Comparison of ENCODE assay signal across 11 mouse cellular contexts in genomic region chr4:107576742-107577141, GRCm38 (mm10).
DNase-seq lines count a peak whose midpoint lies in the region; ATAC-seq and TF ChIP-seq lines count a peak whose summit lies in the region.
"Had no signal": no experiment of that assay in that cellular context is flagged by ENCODE, and none has a peak within 500 bp of the region (broad histone marks: within the 10 kb centered on the region; RNA-seq: fewer than 3 reads in every experiment).

No protein-coding gene starts in this region.

- no peaks in the 10 kb centered on the region for H3K36me3 ChIP-seq in forebrain, postnatal 0 days (ENCODE audit: insufficient read depth)
- no peaks in the 10 kb centered on the region for H3K36me3 ChIP-seq in forebrain, embryonic 13.5 days (ENCODE audit: poor library complexity, severe bottlenecking)
- no peaks in the 10 kb centered on the region for H3K36me3 ChIP-seq in midbrain, embryonic 10.5 days
- no peaks in the 10 kb centered on the region for H3K36me3 ChIP-seq in midbrain, embryonic 11.5 days (ENCODE audit: control insufficient read depth, insufficient read depth, low read length)
- no peaks in the 10 kb centered on the region for H3K36me3 ChIP-seq in intestine, embryonic 15.5 days
- no peaks in the 10 kb centered on the region for H3K36me3 ChIP-seq in midbrain, embryonic 15.5 days (replicated peaks)
- H3K36me3 ChIP-seq: hindbrain, embryonic 15.5 days had no signal

- H3K4me1 ChIP-seq in forebrain, postnatal 0 days (ENCODE audit: insufficient read depth), result no peaks in the 10 kb centered on the region
- H3K4me1 ChIP-seq in forebrain, embryonic 13.5 days, result 0 out of 2 replicates have a peak, but pooled peaks cover 7% of the 10 kb centered on the region
- H3K4me1 ChIP-seq in midbrain, embryonic 10.5 days, result peaks cover 6% of the 10 kb centered on the region
- no peaks in the 10 kb centered on the region for H3K4me1 ChIP-seq in midbrain, embryonic 11.5 days (ENCODE audit: control insufficient read depth, insufficient read depth, low read length)
- no peaks in the 10 kb centered on the region for H3K4me1 ChIP-seq in intestine, embryonic 15.5 days (replicated peaks)
- H3K4me1 ChIP-seq in midbrain, embryonic 15.5 days, result no peaks in the 10 kb centered on the region

- no peak overlapping the region for H3K4me2 ChIP-seq in forebrain, postnatal 0 days (ENCODE audit: low read depth)
- H3K4me2 ChIP-seq in forebrain, embryonic 13.5 days, result no peak overlapping the region
- H3K4me2 ChIP-seq in midbrain, embryonic 11.5 days, result no peak overlapping the region
- H3K4me2 ChIP-seq in intestine, embryonic 15.5 days (replicated peaks), result no peak overlapping the region
- H3K4me2 ChIP-seq in midbrain, embryonic 15.5 days, result no peak overlapping the region
- H3K4me2 ChIP-seq: heart, embryonic 11.5 days; hindbrain, embryonic 15.5 days had no signal

- no peak for TF ChIP-seq CTCF in forebrain, postnatal 0 days (IDR thresholded peaks at IDR 0.05; ENCODE audit: low read depth)
- no peak for TF ChIP-seq CTCF in layer of hippocampus, adult 2 months (conservative IDR thresholded peaks at IDR 0.05)

- 30% methylated on average over 6 of the region's 6 CpGs for WGBS in forebrain, postnatal 0 days
- 54% methylated on average over 6 of the region's 6 CpGs for WGBS in forebrain, embryonic 13.5 days
- 82% methylated on average over 6 of the region's 6 CpGs for WGBS in midbrain, embryonic 10.5 days
- WGBS in midbrain, embryonic 11.5 days, result 83% methylated on average over 6 of the region's 6 CpGs
- WGBS in intestine, embryonic 15.5 days, result 45% methylated on average over 6 of the region's 6 CpGs
- WGBS in midbrain, embryonic 15.5 days, result 58% methylated on average over 6 of the region's 6 CpGs

- no peaks in the 10 kb centered on the region for H3K9me3 ChIP-seq in forebrain, postnatal 0 days (ENCODE audit: low read length)
- H3K9me3 ChIP-seq in forebrain, embryonic 13.5 days (replicated peaks), result no peaks in the 10 kb centered on the region
- no peaks in the 10 kb centered on the region for H3K9me3 ChIP-seq in midbrain, embryonic 10.5 days (replicated peaks)
- no peaks in the 10 kb centered on the region for H3K9me3 ChIP-seq in midbrain, embryonic 11.5 days (ENCODE audit: control insufficient read depth, low read length)
- no peaks in the 10 kb centered on the region for H3K9me3 ChIP-seq in intestine, embryonic 15.5 days
- no peaks in the 10 kb centered on the region for H3K9me3 ChIP-seq in midbrain, embryonic 15.5 days
- H3K9me3 ChIP-seq: hindbrain, embryonic 15.5 days had no signal

- no peak overlapping the region for H3K27ac ChIP-seq in forebrain, postnatal 0 days (ENCODE audit: low read depth, low read length)
- H3K27ac ChIP-seq in forebrain, embryonic 13.5 days, result no peak overlapping the region
- H3K27ac ChIP-seq in midbrain, embryonic 10.5 days (replicated peaks), result 0 out of 2 replicates have a peak overlapping the region, but pooled peaks have one; percentile 20
- no peak overlapping the region for H3K27ac ChIP-seq in midbrain, embryonic 11.5 days (ENCODE audit: low read depth, low read length)
- no peak overlapping the region for H3K27ac ChIP-seq in layer of hippocampus, adult 2 months
- H3K27ac ChIP-seq in intestine, embryonic 15.5 days, result no peak overlapping the region
- no peak overlapping the region for H3K27ac ChIP-seq in midbrain, embryonic 15.5 days
- H3K27ac ChIP-seq: hindbrain, embryonic 15.5 days; liver, embryonic 14.5 days had no signal

- no peaks in the 10 kb centered on the region for H3K27me3 ChIP-seq in forebrain, postnatal 0 days (ENCODE audit: insufficient read depth, low read length)
- H3K27me3 ChIP-seq in forebrain, embryonic 13.5 days, result no peaks in the 10 kb centered on the region
- 0 out of 2 replicates have a peak, but pooled peaks cover 6% of the 10 kb centered on the region for H3K27me3 ChIP-seq in midbrain, embryonic 10.5 days (ENCODE audit: low read depth, poor library complexity, severe bottlenecking)
- H3K27me3 ChIP-seq in midbrain, embryonic 11.5 days (ENCODE audit: control insufficient read depth, insufficient read depth, low read length), result no peaks in the 10 kb centered on the region
- no peaks in the 10 kb centered on the region for H3K27me3 ChIP-seq in intestine, embryonic 15.5 days (replicated peaks)
- H3K27me3 ChIP-seq in midbrain, embryonic 15.5 days (replicated peaks), result no peaks in the 10 kb centered on the region
- H3K27me3 ChIP-seq: hindbrain, embryonic 15.5 days had no signal

- no peak overlapping the region for H3K4me3 ChIP-seq in forebrain, postnatal 0 days (ENCODE audit: low read depth, low read length)
- no peak overlapping the region for H3K4me3 ChIP-seq in forebrain, embryonic 13.5 days
- no peak overlapping the region for H3K4me3 ChIP-seq in midbrain, embryonic 10.5 days
- H3K4me3 ChIP-seq in midbrain, embryonic 11.5 days (ENCODE audit: low read depth, low read length), result no peak overlapping the region
- H3K4me3 ChIP-seq in layer of hippocampus, adult 2 months, result no peak overlapping the region
- H3K4me3 ChIP-seq in intestine, embryonic 15.5 days (replicated peaks), result no peak overlapping the region
- H3K4me3 ChIP-seq in midbrain, embryonic 15.5 days, result no peak overlapping the region
- H3K4me3 ChIP-seq: hindbrain, embryonic 15.5 days had no signal

- ATAC-seq in forebrain, postnatal 0 days, result 0 out of 2 replicates have a peak, but pooled peaks have one; percentile 27
- no peak for ATAC-seq in forebrain, embryonic 13.5 days
- ATAC-seq in midbrain, embryonic 11.5 days (ENCODE audit: low FRiP score), result no peak
- ATAC-seq in intestine, embryonic 15.5 days, result no peak
- ATAC-seq in midbrain, embryonic 15.5 days (replicated peaks), result no peak

- peak; percentile 33 for DNase-seq in forebrain, postnatal 0 days
- no peak for DNase-seq in midbrain, embryonic 10.5 days (ENCODE audit: low spot score)
- no peak for DNase-seq in midbrain, embryonic 11.5 days (ENCODE audit: low spot score, missing footprints)
- peak; percentile 14 to 47 for DNase-seq in layer of hippocampus, adult 2 months (ENCODE audit: low spot score in 2 of 2)
- DNase-seq in right cerebral cortex, postnatal 25 days, result peak; percentile 21

- H3K9ac ChIP-seq in forebrain, postnatal 0 days, result no peak overlapping the region
- no peak overlapping the region for H3K9ac ChIP-seq in forebrain, embryonic 13.5 days
- no peak overlapping the region for H3K9ac ChIP-seq in midbrain, embryonic 11.5 days (ENCODE audit: low read length)
- H3K9ac ChIP-seq in intestine, embryonic 15.5 days, result no peak overlapping the region
- H3K9ac ChIP-seq in midbrain, embryonic 15.5 days, result no peak overlapping the region
- H3K9ac ChIP-seq: hindbrain, embryonic 15.5 days; liver, embryonic 14.5 days had no signal

Comparison
In these comparisons a context has a peak if more than half of its experiments do, and no peak if none do; other contexts are left out.
1. DNase-seq: peak in forebrain, postnatal 0 days (single experiment), layer of hippocampus, adult 2 months (2 of 2) and right cerebral cortex, postnatal 25 days (single experiment); none in midbrain, embryonic 10.5 days (single experiment) and midbrain, embryonic 11.5 days (single experiment).